25 mouse cellular contexts compared by ENCODE assay signal in genomic region chr11:20225938-20226337, GRCm38 (mm10).
"Had no signal": no experiment of that assay in that cellular context is flagged by ENCODE, and none has a peak within 500 bp of the region (broad histone marks: within the 10 kb centered on the region; RNA-seq: fewer than 3 reads in every experiment).

No protein-coding gene starts in this region.

- H3K27me3 ChIP-seq: heart, embryonic 13.5 days; heart, embryonic 15.5 days; hindbrain, embryonic 13.5 days; hindbrain, embryonic 15.5 days; kidney, embryonic 15.5 days; limb, embryonic 13.5 days; limb, embryonic 15.5 days; liver, embryonic 12.5 days had no signal

- H3K9me3 ChIP-seq: heart, embryonic 13.5 days; heart, embryonic 15.5 days; hindbrain, embryonic 13.5 days; hindbrain, embryonic 15.5 days; kidney, embryonic 15.5 days; limb, embryonic 13.5 days; limb, embryonic 15.5 days; liver, embryonic 12.5 days had no signal

- H3K4me3 ChIP-seq: heart, embryonic 13.5 days; heart, embryonic 15.5 days; hindbrain, embryonic 13.5 days; hindbrain, embryonic 15.5 days; kidney, embryonic 15.5 days; limb, embryonic 13.5 days; limb, embryonic 15.5 days; liver, embryonic 12.5 days had no signal

- H3K4me1 ChIP-seq: hindbrain, embryonic 13.5 days; hindbrain, embryonic 15.5 days; kidney, embryonic 15.5 days; limb, embryonic 13.5 days; limb, embryonic 15.5 days had no signal

- H3K4me2 ChIP-seq: heart, embryonic 11.5 days; heart, embryonic 13.5 days; heart, embryonic 15.5 days; hindbrain, embryonic 13.5 days; hindbrain, embryonic 15.5 days; kidney, embryonic 15.5 days; limb, embryonic 13.5 days; limb, embryonic 15.5 days; liver, embryonic 12.5 days had no signal

- H3K27ac ChIP-seq: heart, embryonic 13.5 days; heart, embryonic 15.5 days; hindbrain, embryonic 13.5 days; hindbrain, embryonic 15.5 days; hindbrain, postnatal 0 days; kidney, embryonic 15.5 days; kidney, postnatal 0 days; limb, embryonic 13.5 days; limb, embryonic 15.5 days; liver, embryonic 12.5 days; liver, embryonic 14.5 days had no signal

- H3K9ac ChIP-seq: heart, embryonic 13.5 days; heart, embryonic 15.5 days; hindbrain, embryonic 13.5 days; hindbrain, embryonic 15.5 days; kidney, embryonic 15.5 days; limb, embryonic 13.5 days; limb, embryonic 15.5 days; liver, embryonic 12.5 days; liver, embryonic 14.5 days had no signal

- DNase-seq: gastrocnemius, postnatal 14 days; gastrocnemius, postnatal 36 days; heart, adult 18-20 months; heart, postnatal 14 days; heart, postnatal 36 days; kidney, adult 11 months; kidney, adult 2 months; kidney, adult 9 months; kidney, postnatal 14 days; kidney, postnatal 36 days; layer of hippocampus, adult 9-11 months; layer of hippocampus, postnatal 36 days; left cerebral cortex, postnatal 4 days had no signal
